Mouse (Mus musculus) forebrain, embryonic 15.5 days (tissue): ENCODE measurements at regions not wholly inside any gene's neighbourhood (a gene's known extent, or its start where the extent isn't known, plus 50 kb on each side); places are given as distances from the start of the nearest gene placed in this dataset.

Experiments used
- ATAC-seq: fragments of 200-750 bp; cut with Nextera tagmentation; replicated peaks from 2 replicates; pipeline ENCODE4 v1.8.0; 2017; ENCODE audit warnings: mild to moderate bottlenecking, moderate TSS enrichment, moderate library complexity
- H3K27ac ChIP-seq: fragments of 300-500 bp; sonication (generic); replicated peaks from 2 replicates; pipeline ENCODE4 v1.5.1; 2015; ENCODE audit warnings: mild to moderate bottlenecking, inconsistent platforms
- H3K27me3 ChIP-seq: fragments of 300-500 bp; sonication (generic); 2 replicates; pipeline ENCODE4 v1.6.1; 2015; ENCODE audit warnings: inconsistent platforms
- H3K36me3 ChIP-seq: fragments of 300-500 bp; sonication (generic); 2 replicates; pipeline ENCODE4 v1.6.1; 2015; ENCODE audit warnings: mild to moderate bottlenecking, inconsistent platforms
- H3K4me1 ChIP-seq: fragments of 300-500 bp; sonication (generic); 2 replicates; pipeline ENCODE4 v1.6.1; 2015; ENCODE audit warnings: inconsistent platforms
- H3K4me2 ChIP-seq: fragments of 300-500 bp; sonication (generic); replicated peaks from 2 replicates; pipeline ENCODE4 v1.6.1; 2015; ENCODE audit warnings: mild to moderate bottlenecking, inconsistent platforms
- H3K4me3 ChIP-seq: fragments of 300-500 bp; sonication (generic); 2 replicates; pipeline ENCODE4 v1.5.1; 2015; ENCODE audit warnings: mild to moderate bottlenecking, inconsistent platforms
- H3K9ac ChIP-seq: fragments of 300-500 bp; sonication (generic); replicated peaks from 2 replicates; pipeline ENCODE4 v1.6.1; 2015; ENCODE audit warnings: mild to moderate bottlenecking, inconsistent platforms
- H3K9me3 ChIP-seq: fragments of 300-500 bp; sonication (generic); 2 replicates; pipeline ENCODE4 v1.6.1; 2016; ENCODE audit warnings: inconsistent platforms
- WGBS: fragments of 180-500 bp; shearing (Covaris S2); methylation state at CpG from one replicate; pipeline ENCODE4 v1.1.7; 2015; ENCODE audit warnings: mixed read lengths; 5-methylcytosine and 5-hydroxymethylcytosine counted together

GRCm38 (mm10) chr13:71458061-71458935, 505.2 kb downstream of the Irx1 start:
- H3K4me1 ChIP-seq = peaks cover 15% of the 10 kb centered on the region
- no peak overlapping the region for H3K27ac ChIP-seq
- peak overlapping the region; percentile 48 for H3K4me2 ChIP-seq
- 2% methylated on average over 25 of the region's 25 CpGs for WGBS
- H3K36me3 ChIP-seq = no peaks in the 10 kb centered on the region
- peaks cover 35% of the 10 kb centered on the region for H3K27me3 ChIP-seq
- H3K9me3 ChIP-seq = no peaks in the 10 kb centered on the region
- ATAC-seq = peak; percentile 91
- peak overlapping the region; percentile 35 for H3K9ac ChIP-seq
- peak overlapping the region; percentile 31 for H3K4me3 ChIP-seq

GRCm38 (mm10) chr13:71457550-71457949, 506.0 kb downstream of the Irx1 start:
- Histone ChIP-seq H3K9ac (no peak overlapping the region), H3K9me3 (no peaks in the 10 kb centered on the region), H3K4me3 (no peak overlapping the region), H3K4me2 (no peak overlapping the region), H3K27ac (no peak overlapping the region), H3K27me3 (peaks cover 35% of the 10 kb centered on the region), H3K4me1 (peaks cover 15% of the 10 kb centered on the region), H3K36me3 (no peaks in the 10 kb centered on the region)
- ATAC-seq = no peak
- WGBS = 78% methylated on average over 3 of the region's 3 CpGs

GRCm38 (mm10) chr13:71452258-71452657, 511.3 kb downstream of the Irx1 start:
- Histone ChIP-seq H3K9me3 (no peaks in the 10 kb centered on the region), H3K4me2 (no peak overlapping the region), H3K9ac (no peak overlapping the region), H3K4me1 (peaks cover 3% of the 10 kb centered on the region; the same call in 1 of the 2 replicates), H3K27me3 (peaks cover 16% of the 10 kb centered on the region), H3K4me3 (no peak overlapping the region), H3K27ac (no peak overlapping the region), H3K36me3 (no peaks in the 10 kb centered on the region)
- ATAC-seq = no peak
- WGBS = 87% methylated on average over 5 of the region's 5 CpGs

DNA sequence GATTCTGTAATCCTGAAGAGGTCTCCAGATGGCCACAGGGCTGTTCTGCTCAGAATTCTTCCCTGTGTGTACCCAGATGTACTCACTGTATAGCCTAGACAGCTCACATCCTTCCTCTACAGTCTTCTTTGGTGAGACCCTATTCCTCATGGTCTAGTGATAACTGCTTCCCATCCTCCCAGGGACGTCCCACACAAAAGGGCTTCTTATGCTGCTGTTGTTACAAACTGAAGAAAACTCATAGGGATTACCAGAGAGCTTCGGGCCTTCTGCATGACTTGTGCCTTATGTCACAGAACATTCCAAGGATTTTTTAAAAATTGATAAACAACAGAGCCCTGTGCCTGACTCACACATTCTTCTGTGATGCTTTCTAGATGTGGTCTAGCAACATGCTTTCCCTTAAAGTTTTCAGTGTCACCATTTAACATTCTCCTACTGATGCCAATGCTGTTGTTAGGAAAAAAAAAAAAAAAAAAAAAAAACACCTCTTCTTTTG, 525.9 kb downstream of the Irx1 start:
- H3K27ac ChIP-seq = no peak overlapping the region
- no peak overlapping the region for H3K4me2 ChIP-seq
- ATAC-seq = no peak
- no peaks in the 10 kb centered on the region for H3K36me3 ChIP-seq
- no peak overlapping the region for H3K4me3 ChIP-seq
- no peaks in the 10 kb centered on the region for H3K4me1 ChIP-seq
- no peaks in the 10 kb centered on the region for H3K27me3 ChIP-seq
- H3K9ac ChIP-seq = no peak overlapping the region
- WGBS = 32% methylated on average over 2 of the region's 2 CpGs
- H3K9me3 ChIP-seq = no peaks in the 10 kb centered on the region

GRCm38 (mm10) chr13:71403654-71404560, 559.6 kb downstream of the Irx1 start:
- 0 out of 2 replicates have a peak, but pooled peaks have one; percentile 38 for ATAC-seq
- WGBS = 55% methylated on average over 21 of the region's 21 CpGs
- no peaks in the 10 kb centered on the region for H3K9me3 ChIP-seq
- H3K36me3 ChIP-seq = no peaks in the 10 kb centered on the region
- H3K4me3 ChIP-seq = no peak overlapping the region
- no peak overlapping the region for H3K4me2 ChIP-seq
- H3K4me1 ChIP-seq = peaks cover 5% of the 10 kb centered on the region; the same call in 1 of the 2 replicates
- no peak overlapping the region for H3K27ac ChIP-seq
- H3K9ac ChIP-seq = no peak overlapping the region
- no peaks in the 10 kb centered on the region for H3K27me3 ChIP-seq

DNA sequence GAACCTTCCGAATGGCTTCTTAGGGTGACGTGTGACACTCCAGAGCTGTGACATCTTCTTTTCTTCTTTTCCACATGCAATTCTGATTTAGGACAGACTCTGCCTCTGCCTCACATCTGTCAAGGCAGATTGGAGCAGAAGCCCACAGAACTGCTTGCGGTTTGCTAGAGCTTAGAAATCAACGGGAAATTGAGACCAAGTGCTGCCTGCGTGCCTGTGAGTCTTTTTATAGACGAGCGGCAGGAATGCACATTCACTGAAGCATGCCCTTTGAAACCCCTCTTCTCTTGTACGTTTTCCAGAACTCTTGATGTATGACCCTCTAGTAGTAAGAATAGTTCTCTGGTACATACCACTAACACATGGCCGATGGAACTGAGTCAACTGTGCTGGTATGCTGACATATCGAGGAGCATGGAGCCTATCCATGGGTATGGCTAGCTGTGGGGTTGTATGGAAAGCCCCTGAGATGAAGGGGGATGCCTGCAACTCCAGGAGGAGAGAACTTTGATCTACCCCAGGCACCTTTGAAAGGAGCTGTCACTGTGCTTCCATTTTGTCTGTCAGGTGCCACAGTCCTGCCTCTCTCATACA, 552.2 kb upstream of the Adamts16 start:
- no peaks in the 10 kb centered on the region for H3K4me1 ChIP-seq
- no peak overlapping the region for H3K4me2 ChIP-seq
- WGBS = 77% methylated on average over 10 of the region's 10 CpGs
- no peak overlapping the region for H3K4me3 ChIP-seq
- H3K27me3 ChIP-seq = no peaks in the 10 kb centered on the region
- no peak overlapping the region for H3K9ac ChIP-seq
- H3K27ac ChIP-seq = no peak overlapping the region
- no peak for ATAC-seq
- no peaks in the 10 kb centered on the region for H3K9me3 ChIP-seq
- no peaks in the 10 kb centered on the region for H3K36me3 ChIP-seq

- Histone ChIP-seq H3K27me3 (peaks cover 6% of the 10 kb centered on the region), H3K9me3 (no peaks in the 10 kb centered on the region), H3K4me1 (peaks cover 12% of the 10 kb centered on the region), H3K4me3 (no peak overlapping the region), H3K36me3 (no peaks in the 10 kb centered on the region), H3K9ac (no peak overlapping the region), H3K27ac (no peak overlapping the region), H3K4me2 (no peak overlapping the region)
- 60% methylated on average over 2 of the region's 2 CpGs for WGBS
- ATAC-seq = no peak
Observed at GRCm38 (mm10) chr13:71378641-71379040, 537.0 kb upstream of the Adamts16 start.

- Histone ChIP-seq H3K36me3 (no peaks in the 10 kb centered on the region), H3K9me3 (no peaks in the 10 kb centered on the region), H3K4me2 (no peak overlapping the region), H3K27me3 (peaks cover 6% of the 10 kb centered on the region), H3K9ac (no peak overlapping the region), H3K4me1 (peaks cover 12% of the 10 kb centered on the region), H3K27ac (no peak overlapping the region), H3K4me3 (no peak overlapping the region)
- 19% methylated on average over 9 of the region's 9 CpGs for WGBS
- peak; percentile 78 for ATAC-seq
Observed at GRCm38 (mm10) chr13:71375909-71376606, 534.4 kb upstream of the Adamts16 start.

GRCm38 (mm10) chr13:71372701-71373685, 531.4 kb upstream of the Adamts16 start:
- Histone ChIP-seq H3K36me3 (no peaks in the 10 kb centered on the region), H3K4me2 (no peak overlapping the region), H3K27me3 (peaks cover 6% of the 10 kb centered on the region), H3K27ac (no peak overlapping the region), H3K9me3 (no peaks in the 10 kb centered on the region), H3K4me3 (no peak overlapping the region), H3K4me1 (peaks cover 12% of the 10 kb centered on the region), H3K9ac (no peak overlapping the region)
- ATAC-seq = no peak
- WGBS = 26% methylated on average over 10 of the region's 10 CpGs

GRCm38 (mm10) chr13:71369832-71370231, 528.2 kb upstream of the Adamts16 start:
- WGBS = 82% methylated on average over 3 of the region's 3 CpGs
- no peaks in the 10 kb centered on the region for H3K9me3 ChIP-seq
- no peak for ATAC-seq

More at GRCm38 (mm10) chr13:71369832-71370231, 528.2 kb upstream of the Adamts16 start:
- Histone ChIP-seq H3K9ac (no peak overlapping the region), H3K27ac (no peak overlapping the region), H3K4me3 (no peak overlapping the region), H3K4me1 (no peaks in the 10 kb centered on the region), H3K4me2 (no peak overlapping the region), H3K27me3 (peaks cover 6% of the 10 kb centered on the region), H3K36me3 (no peaks in the 10 kb centered on the region)
